Mouse (Mus musculus): ENCODE data around the gene Gm17019.
"Not testable (repeated sequence)": the region's sequence is repeated elsewhere in the genome, so short reads cannot be mapped to it uniquely, and the experiment has no call there.

DNA sequence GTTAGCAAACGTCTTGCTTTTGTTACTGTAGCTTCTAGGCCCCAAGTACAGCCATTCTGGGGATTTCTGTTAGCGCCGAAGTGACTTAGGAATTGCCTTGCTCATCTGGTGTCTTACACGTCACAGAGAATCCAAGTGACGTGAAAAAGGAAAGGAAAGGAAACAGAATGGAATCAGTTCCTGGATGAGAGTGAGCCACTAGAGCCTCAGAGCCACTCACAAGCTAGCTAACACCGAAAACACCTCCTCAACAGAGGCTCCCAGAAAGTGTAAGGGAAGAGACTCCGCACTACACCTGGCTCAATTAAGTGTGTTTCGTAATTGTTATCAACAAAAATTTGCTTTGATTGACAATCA, 20.8 kb upstream of the Gm17019 start:
- not testable (repeated sequence) for TF ChIP-seq POLR2A, CTCF (IDR thresholded peaks at IDR 0.05; ENCODE audit: insufficient read depth, low read depth, low read length)

Data from olfactory bulb, adult 2 months (tissue).